In the genomic region with DNA sequence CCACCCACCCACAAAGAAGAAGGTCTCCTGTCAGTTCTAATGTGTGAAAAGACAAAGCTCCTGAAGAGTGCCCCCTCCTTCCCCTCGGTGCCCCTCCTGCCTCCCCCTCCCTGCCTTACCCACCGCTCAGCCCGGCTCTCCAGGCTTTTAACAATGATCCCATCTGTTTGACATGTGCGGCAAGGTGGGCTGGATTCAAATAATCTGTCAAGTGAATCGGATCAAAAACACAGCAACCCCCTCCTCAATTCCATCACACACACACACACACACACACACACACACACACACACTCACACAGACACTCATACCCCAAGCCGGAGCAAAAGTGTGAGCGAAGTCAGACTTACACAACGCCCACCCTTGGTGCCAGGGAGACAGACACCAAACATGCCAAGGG, we compare ENCODE assay signal across 10 mouse cellular contexts. TPM values are rescaled to one million over a fixed set of nuclear protein-coding genes. Genes with fewer than 3 reads are reported as not detected.
DNase-seq lines count a peak whose midpoint lies in the region; ATAC-seq and TF ChIP-seq lines count a peak whose summit lies in the region.
"Had no signal": no experiment of that assay in that cellular context is flagged by ENCODE, and none has a peak within 500 bp of the region (broad histone marks: within the 10 kb centered on the region; RNA-seq: fewer than 3 reads in every experiment).

No protein-coding gene starts in this region.

- no peaks in the 10 kb centered on the region for H3K4me1 ChIP-seq in lung, embryonic 15.5 days
- H3K4me1 ChIP-seq in limb, embryonic 13.5 days = peaks cover 31% of the 10 kb centered on the region
- no peaks in the 10 kb centered on the region for H3K4me1 ChIP-seq in stomach, postnatal 0 days (replicated peaks; ENCODE audit: control insufficient read depth, insufficient read depth)
- no peaks in the 10 kb centered on the region for H3K4me1 ChIP-seq in liver, postnatal 0 days (ENCODE audit: insufficient read depth)

- TF ChIP-seq CTCF in stomach, postnatal 0 days (IDR thresholded peaks at IDR 0.05; ENCODE audit: low read depth) = no peak
- TF ChIP-seq CTCF in liver, postnatal 0 days (IDR thresholded peaks at IDR 0.05; ENCODE audit: low read depth) = no peak

- H3K36me3 ChIP-seq in lung, embryonic 15.5 days = no peaks in the 10 kb centered on the region
- H3K36me3 ChIP-seq in limb, embryonic 13.5 days = no peaks in the 10 kb centered on the region
- no peaks in the 10 kb centered on the region for H3K36me3 ChIP-seq in stomach, postnatal 0 days (ENCODE audit: control insufficient read depth, insufficient read depth, low read length)
- H3K36me3 ChIP-seq in liver, postnatal 0 days (replicated peaks; ENCODE audit: insufficient read depth, low read length) = no peaks in the 10 kb centered on the region

- H3K9me3 ChIP-seq in lung, embryonic 15.5 days = no peaks in the 10 kb centered on the region
- no peaks in the 10 kb centered on the region for H3K9me3 ChIP-seq in limb, embryonic 13.5 days
- no peaks in the 10 kb centered on the region for H3K9me3 ChIP-seq in stomach, postnatal 0 days (ENCODE audit: control insufficient read depth, low read length)
- H3K9me3 ChIP-seq in liver, postnatal 0 days (ENCODE audit: low read length) = no peaks in the 10 kb centered on the region

- no peaks in the 10 kb centered on the region for H3K27me3 ChIP-seq in lung, embryonic 15.5 days
- peaks cover 13% of the 10 kb centered on the region for H3K27me3 ChIP-seq in limb, embryonic 13.5 days
- no peaks in the 10 kb centered on the region for H3K27me3 ChIP-seq in stomach, postnatal 0 days (ENCODE audit: control insufficient read depth, insufficient read depth, low read length)
- H3K27me3 ChIP-seq in liver, postnatal 0 days (ENCODE audit: insufficient read depth, low read length) = 0 out of 2 replicates have a peak, but pooled peaks cover 3% of the 10 kb centered on the region

- H3K9ac ChIP-seq in lung, embryonic 15.5 days = no peak overlapping the region
- H3K9ac ChIP-seq in limb, embryonic 13.5 days = no peak overlapping the region
- no peak overlapping the region for H3K9ac ChIP-seq in stomach, postnatal 0 days (ENCODE audit: low read length)
- H3K9ac ChIP-seq in liver, postnatal 0 days (replicated peaks) = no peak overlapping the region

- no peak for TF ChIP-seq EP300 in stomach, postnatal 0 days (optimal IDR thresholded peaks at IDR 0.05)
- no peak for TF ChIP-seq EP300 in liver, postnatal 0 days (IDR thresholded peaks at IDR 0.05; ENCODE audit: low read depth)

- H3K4me2 ChIP-seq in lung, embryonic 15.5 days = peak overlapping the region; percentile 35
- peak overlapping the region; percentile 52 for H3K4me2 ChIP-seq in limb, embryonic 13.5 days (replicated peaks)
- H3K4me2 ChIP-seq in stomach, postnatal 0 days (replicated peaks; ENCODE audit: low read depth) = peak overlapping the region; percentile 32
- H3K4me2 ChIP-seq in liver, postnatal 0 days (ENCODE audit: low read depth, low read length) = no peak overlapping the region

- H3K27ac ChIP-seq in lung, embryonic 15.5 days = no peak overlapping the region
- H3K27ac ChIP-seq in limb, embryonic 13.5 days = no peak overlapping the region
- no peak overlapping the region for H3K27ac ChIP-seq in stomach, postnatal 0 days (replicated peaks)
- H3K27ac ChIP-seq in liver, postnatal 0 days (ENCODE audit: low read depth) = no peak overlapping the region

- ATAC-seq in lung, embryonic 15.5 days (ENCODE audit: borderline replicate concordance, extremely low read depth, low FRiP score, low TSS enrichment) = no peak
- peak; percentile 13; the same call in 1 of the 2 replicates for ATAC-seq in limb, embryonic 13.5 days (ENCODE audit: low FRiP score, low read depth)
- no peak for ATAC-seq in stomach, postnatal 0 days (ENCODE audit: low FRiP score, low TSS enrichment)
- no peak for ATAC-seq in liver, postnatal 0 days

- DNase-seq in cerebellum, postnatal 10 days = peak; percentile 25 to 35
- DNase-seq in cerebellum, postnatal 25 days = no peak
- DNase-seq in lung, postnatal 14 days = no peak
- DNase-seq in stomach, postnatal 0 days (ENCODE audit: low spot score) = no peak
- no peak for DNase-seq in adrenal gland, postnatal 4 days (ENCODE audit: low spot score in 2 of 2)
- no peak for DNase-seq in liver, postnatal 0 days
- DNase-seq: spleen, adult 18-20 months had no signal

- no peak overlapping the region for H3K4me3 ChIP-seq in lung, embryonic 15.5 days
- H3K4me3 ChIP-seq in limb, embryonic 13.5 days = peak overlapping the region; percentile 23
- no peak overlapping the region for H3K4me3 ChIP-seq in stomach, postnatal 0 days (ENCODE audit: low read depth, low read length)
- H3K4me3 ChIP-seq in liver, postnatal 0 days (ENCODE audit: low read depth, low read length) = no peak overlapping the region

- 11% methylated on average over 8 of the region's 8 CpGs for WGBS in lung, embryonic 15.5 days
- WGBS in limb, embryonic 13.5 days = 17% methylated on average over 8 of the region's 8 CpGs
- 17% methylated on average over 8 of the region's 8 CpGs for WGBS in stomach, postnatal 0 days
- 34% methylated on average over 8 of the region's 8 CpGs for WGBS in liver, postnatal 0 days (ENCODE audit: insufficient replicate concordance)

RNA-seq across cellular contexts. Expression of gene Pappa2, which starts 19.7 kb away (rescaled TPM):
- polyA plus RNA-seq in lung, embryonic 15.5 days (2015; fragmentation: Nextera tagmentation; extraction: Ambion mirVana) = 0.74 and 0.85 TPM in 2 replicates
- polyA plus RNA-seq in limb, embryonic 13.5 days (2015; fragmentation: Nextera tagmentation; extraction: Ambion mirVana) = 1.2 and 1.5 TPM in 2 replicates
- polyA plus RNA-seq in stomach, postnatal 0 days (2015; fragmentation: Nextera tagmentation; extraction: Ambion mirVana) = 0.81 and 0.97 TPM in 2 replicates
- total RNA-seq in adrenal gland, postnatal 4 days (2021) = 1 to 10 TPM in 1 of 2 experiments, under 1 TPM in 1; 0.90 to 2.8 TPM
- polyA plus RNA-seq in liver, postnatal 0 days (2015; fragmentation: Nextera tagmentation; extraction: Ambion mirVana) = 0.01 TPM in 1 of 2 replicates, not detected in the other
- total RNA-seq: hematopoietic stem cell, adult 5-6 weeks had no signal

Comparison
In these comparisons a context has a peak if more than half of its experiments do, and no peak if none do; other contexts are left out.
1. DNase-seq: peak in cerebellum, postnatal 10 days (2 of 2); none in cerebellum, postnatal 25 days (0 of 2), lung, postnatal 14 days (single experiment), stomach, postnatal 0 days (single experiment), adrenal gland, postnatal 4 days (0 of 2) and liver, postnatal 0 days (single experiment).